Mouse (Mus musculus): ENCODE measurements at regions not wholly inside any gene's neighbourhood (a gene's known extent, or its start where the extent isn't known, plus 50 kb on each side); places are given as distances from the start of the nearest gene placed in this dataset.

- no peak for DNase-seq (ENCODE audit: low spot score)
Observed at GRCm38 (mm10) chr15:68014605-68015305, 1514.0 kb upstream of the Lrrc6 start.

DNA sequence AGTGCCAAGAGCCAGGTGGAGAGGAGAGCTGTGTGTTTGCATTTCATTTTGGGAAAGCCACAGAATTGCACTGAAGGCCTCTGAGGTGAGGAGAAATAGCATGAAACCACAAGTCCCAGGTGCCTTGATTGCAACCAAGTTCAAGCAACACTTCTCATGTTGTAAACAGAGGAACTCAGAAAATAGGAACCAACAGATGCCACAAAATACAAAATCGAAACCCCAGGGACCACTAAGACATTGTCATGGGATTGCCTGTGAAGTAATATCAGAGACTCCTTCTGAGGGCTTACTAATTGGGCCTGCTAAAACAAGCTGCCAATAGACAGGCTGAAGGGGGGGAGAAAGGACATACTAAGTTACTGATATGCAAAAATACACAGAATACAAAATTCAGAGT is 1510.5 kb upstream of the Lrrc6 start:
- DNase-seq (ENCODE audit: low spot score) = no peak

GRCm38 (mm10) chr15:68010189-68010588 is 1509.5 kb upstream of the Lrrc6 start:
- DNase-seq (ENCODE audit: low spot score) = no peak

GRCm38 (mm10) chr15:68004798-68005197 is 1504.1 kb upstream of the Lrrc6 start:
- no peak for DNase-seq (ENCODE audit: low spot score)

- no peak for DNase-seq (ENCODE audit: low spot score)
Observed at GRCm38 (mm10) chr15:67996532-67996931, 1495.8 kb upstream of the Lrrc6 start.

- no peak for DNase-seq (ENCODE audit: low spot score)
Observed at GRCm38 (mm10) chr15:67989428-67990272, 1488.9 kb upstream of the Lrrc6 start.

DNA sequence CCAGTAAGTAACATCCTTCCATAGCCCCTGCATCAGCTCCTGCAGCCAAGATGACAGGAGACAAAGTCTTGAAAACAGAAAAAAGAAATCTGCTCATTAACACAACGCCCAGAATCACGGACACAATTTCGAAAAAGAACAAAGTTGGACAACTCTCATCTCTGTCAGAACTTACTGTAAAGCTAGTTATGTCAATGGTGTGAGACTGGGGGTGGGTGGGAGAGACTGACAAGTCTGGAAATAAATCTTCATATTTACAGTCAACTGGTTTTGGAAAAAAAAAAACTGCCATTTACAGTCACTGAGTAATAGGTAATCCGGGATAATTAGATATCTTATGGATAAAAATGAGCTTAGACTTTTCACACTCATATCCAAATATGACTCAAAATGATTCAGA is 1487.2 kb upstream of the Lrrc6 start:
- DNase-seq (ENCODE audit: low spot score) = no peak

- DNase-seq (ENCODE audit: low spot score) = no peak
Observed at GRCm38 (mm10) chr15:67983253-67983652, 1482.5 kb upstream of the Lrrc6 start.

DNA sequence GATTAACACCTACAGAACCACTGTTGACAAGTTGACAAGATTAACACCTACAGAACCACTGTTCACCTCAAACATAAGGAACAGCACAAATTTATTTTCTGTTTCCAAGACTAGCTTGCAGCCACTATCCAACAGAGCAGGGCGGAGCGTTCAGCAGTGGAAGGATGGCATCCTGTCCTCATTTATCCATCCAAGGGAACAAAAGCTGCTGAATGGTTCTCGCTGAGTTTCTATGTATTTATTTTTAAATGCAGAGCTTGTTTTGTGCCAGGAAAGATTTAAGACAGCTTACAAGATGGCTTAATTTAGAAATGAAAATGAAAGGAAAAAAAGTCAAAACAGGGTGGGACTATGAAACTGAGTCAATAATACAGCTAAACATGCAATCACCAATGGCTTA is 1481.2 kb upstream of the Lrrc6 start:
- no peak for DNase-seq (ENCODE audit: low spot score)

DNA sequence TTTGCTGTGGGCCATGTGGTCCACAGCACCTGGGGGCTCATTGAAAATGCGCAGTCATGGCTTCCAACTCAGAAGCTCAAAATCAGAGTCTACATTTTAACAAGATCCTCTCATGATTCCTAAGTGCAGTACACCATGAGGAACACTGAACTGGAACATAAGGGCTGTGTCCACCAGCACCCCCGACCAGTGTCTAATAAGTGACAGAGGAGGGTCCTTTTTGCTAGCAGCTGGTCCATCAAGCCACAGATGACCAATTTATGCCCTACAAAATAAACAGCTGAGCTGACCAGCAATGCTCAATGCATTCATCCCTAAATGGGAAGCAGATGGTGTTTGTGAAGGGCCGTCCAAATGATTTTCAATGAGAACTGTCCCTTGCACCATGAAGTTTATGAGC is 1478.7 kb upstream of the Lrrc6 start:
- DNase-seq (ENCODE audit: low spot score) = no peak

DNA sequence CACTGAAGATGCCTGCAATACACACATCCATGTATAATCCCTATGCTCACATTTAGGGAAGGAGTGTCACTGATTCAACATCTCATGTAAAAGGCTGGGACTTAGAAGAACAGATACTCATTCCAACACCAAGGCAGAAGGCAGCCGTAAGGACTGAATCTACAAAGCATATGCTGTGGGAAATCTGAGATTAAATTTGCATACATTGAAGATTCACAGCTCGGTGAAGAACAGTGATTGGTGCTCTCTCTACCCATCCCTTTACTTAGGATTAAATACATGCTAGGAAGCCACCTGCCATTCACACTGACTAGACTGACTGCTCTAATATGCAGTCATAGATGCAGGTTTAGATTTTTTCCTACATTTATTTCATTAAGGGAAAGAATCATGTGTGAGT is 1476.5 kb upstream of the Lrrc6 start:
- DNase-seq (ENCODE audit: low spot score) = peak; percentile 15

- no peak for DNase-seq (ENCODE audit: low spot score)
Observed at GRCm38 (mm10) chr15:67971998-67972397, 1471.3 kb upstream of the Lrrc6 start.

GRCm38 (mm10) chr15:67954216-67954615 is 1453.5 kb upstream of the Lrrc6 start:
- no peak for DNase-seq (ENCODE audit: low spot score)

GRCm38 (mm10) chr15:67950281-67951040 is 1449.8 kb upstream of the Lrrc6 start:
- DNase-seq (ENCODE audit: low spot score) = peak; percentile 32

DNA sequence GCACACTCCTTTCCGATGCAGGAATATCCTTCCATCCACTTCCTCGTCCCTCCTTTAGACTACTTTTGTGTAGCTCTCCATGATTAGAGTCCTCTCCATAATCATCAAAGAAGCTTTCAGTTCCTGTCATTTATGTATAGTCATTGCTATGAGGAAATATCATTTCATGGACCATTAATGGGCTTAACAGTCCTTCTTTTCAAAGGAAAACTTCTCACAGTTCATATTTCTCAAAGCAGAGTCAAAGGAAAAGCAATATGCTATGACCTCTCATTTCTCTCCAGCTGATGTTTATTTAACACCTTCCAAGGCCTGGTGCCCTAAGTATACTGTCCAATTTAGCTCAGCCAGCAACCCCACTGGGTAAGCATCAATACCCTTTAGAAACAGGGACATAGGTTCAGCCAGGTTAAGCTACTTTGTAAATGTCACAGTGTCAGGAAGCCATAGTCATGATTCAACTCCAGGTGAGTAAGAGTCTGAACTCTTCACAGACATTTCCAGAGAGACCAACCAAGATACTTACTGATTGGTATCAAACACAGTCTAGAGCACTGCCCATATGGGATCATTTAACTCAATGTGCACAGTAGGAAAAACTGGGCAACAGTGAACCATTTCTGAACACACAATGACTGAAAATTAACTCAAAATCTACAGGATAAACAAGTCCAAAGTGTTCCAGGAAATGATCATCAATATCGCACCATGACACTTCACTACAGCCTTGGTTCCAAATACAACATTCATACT is 1443.8 kb upstream of the Lrrc6 start:
- no peak for DNase-seq (ENCODE audit: low spot score)

- no peak for DNase-seq (ENCODE audit: low spot score)
Observed at GRCm38 (mm10) chr15:67943046-67943445, 1442.3 kb upstream of the Lrrc6 start.

DNA sequence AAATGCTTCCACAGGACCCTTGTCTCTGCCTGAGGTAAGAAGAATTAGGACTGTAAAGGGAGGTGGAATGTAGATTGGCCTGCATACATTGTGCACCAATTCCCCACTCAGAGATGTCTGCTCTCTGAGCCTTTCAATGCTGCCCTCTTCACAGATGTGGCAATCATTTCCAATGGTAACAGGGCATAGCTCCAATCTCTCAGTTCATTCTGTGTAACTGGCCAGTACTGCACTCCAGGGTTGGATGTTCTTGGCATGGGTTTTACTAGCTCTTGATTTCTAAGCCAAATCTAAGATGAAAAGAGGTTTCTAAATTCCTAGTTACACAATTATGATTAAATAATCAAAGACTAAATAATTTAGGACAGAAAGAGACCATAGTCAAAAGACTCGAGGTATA is 1439.8 kb upstream of the Lrrc6 start:
- no peak for DNase-seq (ENCODE audit: low spot score)

DNA sequence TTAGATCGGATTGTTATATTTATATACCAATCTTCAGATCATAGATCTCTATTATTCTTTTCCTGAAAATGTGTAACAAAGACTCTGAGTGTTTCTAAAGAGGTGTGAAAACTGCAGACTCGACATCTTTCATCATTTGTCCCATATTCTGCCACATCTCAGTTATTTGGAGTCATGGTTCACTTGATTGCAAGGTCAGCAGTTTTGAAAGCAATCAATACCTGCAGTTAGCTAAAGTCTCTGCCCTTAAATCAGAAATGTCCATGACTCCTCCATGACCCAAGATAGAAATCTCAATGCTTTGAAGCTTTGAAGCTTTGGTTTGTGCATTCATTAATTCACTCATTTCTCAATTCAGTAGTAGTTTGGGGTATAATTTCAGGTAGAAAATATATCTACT is 1424.2 kb upstream of the Lrrc6 start:
- no peak for DNase-seq (ENCODE audit: low spot score)

DNA sequence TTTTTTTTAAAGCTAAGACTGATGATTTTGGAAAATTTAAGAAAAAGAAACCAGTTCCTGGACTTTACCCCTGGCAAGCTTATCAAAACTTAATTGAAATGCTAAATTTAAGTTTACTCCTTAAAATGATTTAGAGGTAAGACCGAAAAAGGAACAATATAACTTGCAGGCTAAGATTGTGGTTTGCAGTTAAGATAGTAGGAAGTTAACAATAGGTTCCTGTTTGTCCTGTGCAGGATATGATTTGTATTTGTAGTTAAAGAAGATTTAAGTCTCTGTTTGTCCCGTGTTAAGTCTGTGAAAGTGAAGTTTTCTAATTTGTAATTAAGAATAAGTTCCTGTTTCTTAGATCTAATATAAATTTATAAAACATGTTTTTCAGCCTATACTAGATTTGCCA is 1406.3 kb upstream of the Lrrc6 start:
- no peak for DNase-seq (ENCODE audit: low spot score)

DNA sequence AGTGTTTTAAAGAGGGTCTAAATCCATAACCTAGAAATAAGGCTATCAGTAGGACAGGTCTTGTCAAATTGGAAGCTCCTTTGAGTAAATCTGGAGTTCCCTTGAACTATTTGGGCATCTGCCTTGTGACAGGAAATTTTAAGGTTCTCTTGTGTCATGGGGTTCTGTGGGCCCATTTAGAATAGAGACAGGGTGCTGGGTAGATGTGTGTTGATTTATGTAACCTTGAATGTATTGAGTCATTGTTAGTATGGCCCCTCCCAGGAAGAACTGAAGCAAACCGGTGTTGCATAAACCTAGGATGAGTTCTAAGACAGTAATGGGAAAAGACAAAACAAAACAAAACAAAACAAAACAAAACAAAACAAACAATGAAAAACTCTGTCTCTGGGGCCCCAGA is 1404.6 kb upstream of the Lrrc6 start:
- DNase-seq (ENCODE audit: low spot score) = no peak

DNA sequence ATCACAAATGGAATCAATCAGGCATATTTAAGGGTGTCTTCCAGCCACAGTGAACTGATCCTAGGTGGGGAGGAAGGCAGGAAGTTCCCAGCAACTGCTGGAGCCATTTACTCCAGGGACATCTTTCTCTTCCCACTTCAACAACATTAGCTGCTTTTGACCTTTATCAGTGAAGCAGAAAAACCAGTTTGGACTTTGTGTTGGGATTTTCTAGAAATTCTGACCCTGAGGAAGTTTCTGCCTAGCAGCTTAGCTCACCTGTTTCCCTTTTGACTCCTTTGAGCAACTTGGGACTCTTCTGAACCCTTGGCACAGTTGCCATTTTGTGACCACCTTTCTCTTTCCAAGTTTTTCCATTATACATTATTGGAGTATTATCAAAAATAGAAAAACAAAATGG is 1403.9 kb upstream of the Lrrc6 start:
- no peak for DNase-seq (ENCODE audit: low spot score)

GRCm38 (mm10) chr15:67902982-67903381 is 1402.3 kb upstream of the Lrrc6 start:
- no peak for DNase-seq (ENCODE audit: low spot score)

All from layer of hippocampus, adult 11-12 months (tissue).